Mouse (Mus musculus) limb, embryonic 15.5 days (tissue): ENCODE measurements around the gene Olfr50. TPM values are rescaled to one million over a fixed set of nuclear protein-coding genes. Genes with fewer than 3 reads are reported as not detected.

Source experiments
- ATAC-seq: fragments of 200-750 bp; cut with Nextera tagmentation; 2 replicates; pipeline ENCODE4 v1.8.0; 2017; ENCODE audit warnings: low read depth, moderate TSS enrichment; ENCODE audit not compliant: insufficient number of reproducible peaks, low FRiP score, low TSS enrichment
- H3K27ac ChIP-seq: fragments of 300-500 bp; sonication (generic); 2 replicates; pipeline ENCODE4 v1.5.1; 2015; ENCODE audit warnings: moderate library complexity, mild to moderate bottlenecking, inconsistent platforms
- H3K27me3 ChIP-seq: fragments of 300-500 bp; sonication (generic); 2 replicates; pipeline ENCODE4 v1.6.1; 2015; ENCODE audit warnings: inconsistent platforms
- H3K36me3 ChIP-seq: fragments of 300-500 bp; sonication (generic); 2 replicates; pipeline ENCODE4 v1.6.1; 2015; ENCODE audit warnings: inconsistent platforms
- H3K4me1 ChIP-seq: fragments of 300-500 bp; sonication (generic); 2 replicates; pipeline ENCODE4 v1.6.1; 2015; ENCODE audit warnings: inconsistent platforms
- H3K4me2 ChIP-seq: fragments of 300-500 bp; sonication (generic); 2 replicates; pipeline ENCODE4 v1.6.1; 2015; ENCODE audit warnings: mild to moderate bottlenecking, inconsistent platforms
- H3K4me3 ChIP-seq: fragments of 300-500 bp; sonication (generic); 2 replicates; pipeline ENCODE4 v1.5.1; 2015; ENCODE audit warnings: mild to moderate bottlenecking, inconsistent platforms
- H3K9ac ChIP-seq: fragments of 300-500 bp; sonication (generic); 2 replicates; pipeline ENCODE4 v1.6.1; 2015; ENCODE audit warnings: inconsistent platforms
- H3K9me3 ChIP-seq: fragments of 300-500 bp; sonication (generic); 2 replicates; pipeline ENCODE4 v1.6.1; 2016; ENCODE audit warnings: inconsistent platforms
- WGBS: fragments of 180-500 bp; shearing (Covaris S2); methylation state at CpG from one replicate; pipeline ENCODE4 v1.1.7; 2015; 5-methylcytosine and 5-hydroxymethylcytosine counted together
- polyA plus RNA-seq: library from polyadenylated mRNA; unstranded; fragments of >200 nt; fragmentation: Nextera tagmentation; extraction: Ambion mirVana; gene quantifications from 2 replicates; pipeline ENCODE4 v1.2.1, GENCODE M21; 2015

Olfr50 gene
- not detected in 2 replicates for polyA plus RNA-seq

DNA sequence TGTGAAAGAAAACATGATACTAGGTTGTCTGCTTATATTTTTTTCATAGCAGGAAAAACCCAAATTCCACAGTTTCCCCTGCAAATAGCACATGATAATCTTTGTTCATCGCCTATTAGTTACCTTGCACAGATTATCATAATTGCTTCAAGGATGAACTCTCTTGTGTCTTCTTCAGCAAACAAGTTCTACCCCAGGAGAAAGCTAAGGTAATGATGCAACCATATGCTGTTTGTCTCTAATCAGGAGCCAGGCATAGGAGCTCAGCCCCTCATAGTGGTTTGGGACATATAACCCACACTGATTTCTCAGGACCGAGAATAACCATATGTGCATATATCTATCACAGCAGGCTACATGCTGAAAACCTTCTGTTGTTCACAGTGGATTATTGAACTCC, at the start of gene Olfr50:
Olfr50 (plus strand) TSS at position 301 of the 400 bp plus-strand sequence.
- WGBS: 85% methylated on average over 2 of the region's 2 CpGs
- H3K9me3 ChIP-seq: no peaks in the 10 kb centered on the region
- H3K4me2 ChIP-seq: no peak within 1 kb of the TSS
- ATAC-seq: no peak
- no peak within 1 kb of the TSS for H3K27ac ChIP-seq
- H3K36me3 ChIP-seq: no peaks in the 10 kb centered on the region
- H3K9ac ChIP-seq: no peak within 1 kb of the TSS
- no peaks in the 10 kb centered on the region for H3K27me3 ChIP-seq
- H3K4me1 ChIP-seq: no peaks in the 10 kb centered on the region
- no peak within 1 kb of the TSS for H3K4me3 ChIP-seq

DNA sequence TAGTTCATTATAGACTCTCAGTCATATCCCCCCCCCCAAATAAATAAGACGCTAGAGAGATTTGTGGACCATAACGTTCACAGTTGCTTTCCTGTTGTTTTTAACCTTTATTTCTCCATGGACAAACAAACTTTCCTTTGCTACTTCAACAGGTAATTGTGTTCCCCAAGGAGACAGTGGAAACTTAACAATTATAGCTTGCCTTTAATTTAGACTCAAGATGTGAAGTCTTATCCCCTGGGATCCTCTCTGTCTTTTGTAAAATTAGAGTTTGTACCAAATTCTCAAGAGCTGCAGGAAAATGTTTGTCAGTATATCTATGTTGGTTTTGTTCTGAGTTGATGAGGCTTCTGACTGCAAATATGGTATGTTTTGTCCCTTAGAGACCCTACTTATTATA, 6.4 kb upstream of the Olfr50 start, which contains the start of gene Olfr348:
Olfr348 (plus strand) TSS at position 301 of the 400 bp plus-strand sequence.
- no peak within 1 kb of the TSS for H3K4me2 ChIP-seq
- no peaks in the 10 kb centered on the region for H3K9me3 ChIP-seq
- no peaks in the 10 kb centered on the region for H3K27me3 ChIP-seq
- no peak for ATAC-seq
- no peak within 1 kb of the TSS for H3K4me3 ChIP-seq
- H3K4me1 ChIP-seq: no peaks in the 10 kb centered on the region
- H3K9ac ChIP-seq: no peak within 1 kb of the TSS
- H3K27ac ChIP-seq: no peak within 1 kb of the TSS
- H3K36me3 ChIP-seq: no peaks in the 10 kb centered on the region
- WGBS: 71% methylated on average over 2 of the region's 2 CpGs

DNA sequence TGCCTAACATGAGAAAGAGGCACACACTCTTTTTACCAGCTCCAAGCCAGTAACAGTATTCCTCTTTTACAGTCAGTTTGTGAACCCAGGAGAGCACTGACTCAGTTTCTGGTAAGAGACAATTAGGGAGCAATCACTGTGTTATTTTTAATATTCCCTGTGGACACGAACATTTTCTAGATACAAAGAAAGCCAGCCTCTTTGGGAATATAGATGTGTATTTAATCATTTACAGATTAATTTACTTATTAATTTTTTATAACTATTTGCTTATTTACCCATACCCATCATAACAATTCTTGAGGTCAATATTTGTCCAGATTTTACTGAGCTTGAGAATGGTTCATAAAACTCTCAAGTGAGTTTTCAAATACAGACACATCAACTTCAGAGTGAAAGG, 26.6 kb downstream of the Olfr50 start, which contains the start of gene Olfr3:
Olfr3 (minus strand) TSS at position 101 of the 400 bp plus-strand sequence.
- H3K4me3 ChIP-seq: no peak within 1 kb of the TSS
- no peaks in the 10 kb centered on the region for H3K4me1 ChIP-seq
- H3K9ac ChIP-seq: no peak within 1 kb of the TSS
- no peak within 1 kb of the TSS for H3K27ac ChIP-seq
- 57% methylated on average over 1 of the region's 1 CpGs for WGBS
- no peak for ATAC-seq
- 0 out of 2 replicates have a peak, but pooled peaks cover 6% of the 10 kb centered on the region for H3K9me3 ChIP-seq
- no peaks in the 10 kb centered on the region for H3K36me3 ChIP-seq
- H3K27me3 ChIP-seq: no peaks in the 10 kb centered on the region
- H3K4me2 ChIP-seq: no peak within 1 kb of the TSS

DNA sequence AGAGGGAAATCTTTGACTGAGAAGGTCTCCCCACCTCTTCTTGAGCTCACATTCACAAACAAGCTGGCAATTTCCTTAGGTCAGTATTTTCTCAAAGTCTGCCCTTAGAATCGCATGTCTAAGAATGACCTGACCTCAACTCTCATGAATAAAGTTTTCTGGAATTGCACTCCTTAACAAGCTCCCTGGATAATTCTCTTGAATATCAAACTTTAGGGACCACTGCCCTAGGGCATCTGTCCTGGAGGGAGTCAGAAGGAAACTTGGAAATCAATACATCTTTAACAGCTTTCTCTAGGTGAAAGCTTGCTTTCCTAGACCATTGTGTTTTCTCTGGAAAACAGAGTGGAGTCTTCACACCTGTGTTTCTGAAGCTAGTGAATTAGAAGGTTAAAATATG, 55.7 kb downstream of the Olfr50 start, which contains the start of gene Olfr350:
Olfr350 (plus strand) TSS at position 301 of the 400 bp plus-strand sequence.
- Histone ChIP-seq H3K36me3 (no peaks in the 10 kb centered on the region), H3K4me2 (no peak within 1 kb of the TSS), H3K9me3 (0 out of 2 replicates have a peak, but pooled peaks cover 11% of the 10 kb centered on the region), H3K4me1 (no peaks in the 10 kb centered on the region), H3K9ac (no peak within 1 kb of the TSS), H3K4me3 (no peak within 1 kb of the TSS), H3K27me3 (no peaks in the 10 kb centered on the region), H3K27ac (no peak within 1 kb of the TSS)
- 90% methylated on average over 1 of the region's 1 CpGs for WGBS
- no peak for ATAC-seq

Other genes starting within 250 kb of the Olfr50 start
- not detected in 2 replicates for gene Olfr344, start 223.9 kb upstream of the Olfr50 start, polyA plus RNA-seq
- gene Olfr345, start 150.5 kb upstream of the Olfr50 start, polyA plus RNA-seq: not detected in 2 replicates
- not detected in 2 replicates for gene Olfr346, start 104.8 kb upstream of the Olfr50 start, polyA plus RNA-seq
- gene Olfr347, start 58.6 kb upstream of the Olfr50 start, polyA plus RNA-seq: not detected in 2 replicates
- gene Olfr348, start 6.3 kb upstream of the Olfr50 start, polyA plus RNA-seq: not detected in 2 replicates
- not detected in 2 replicates for gene Olfr3, start 26.5 kb downstream of the Olfr50 start, polyA plus RNA-seq
- not detected in 2 replicates for gene Olfr350, start 55.8 kb downstream of the Olfr50 start, polyA plus RNA-seq
- gene Olfr351, start 72.1 kb downstream of the Olfr50 start, polyA plus RNA-seq: not detected in 2 replicates
- not detected in 2 replicates for gene Olfr352, start 77.9 kb downstream of the Olfr50 start, polyA plus RNA-seq
- not detected in 2 replicates for gene Olfr353, start 102.4 kb downstream of the Olfr50 start, polyA plus RNA-seq
- gene Olfr354, start 115.1 kb downstream of the Olfr50 start, polyA plus RNA-seq: not detected in 2 replicates
- not detected in 2 replicates for gene Olfr355, start 138.4 kb downstream of the Olfr50 start, polyA plus RNA-seq
- not detected in 2 replicates for gene Olfr356, start 146.6 kb downstream of the Olfr50 start, polyA plus RNA-seq
- not detected in 2 replicates for gene Olfr357, start 203.3 kb downstream of the Olfr50 start, polyA plus RNA-seq
- not detected in 2 replicates for gene Olfr358, start 218.8 kb downstream of the Olfr50 start, polyA plus RNA-seq